21 mouse cellular contexts compared by ENCODE assay signal in the genomic region with DNA sequence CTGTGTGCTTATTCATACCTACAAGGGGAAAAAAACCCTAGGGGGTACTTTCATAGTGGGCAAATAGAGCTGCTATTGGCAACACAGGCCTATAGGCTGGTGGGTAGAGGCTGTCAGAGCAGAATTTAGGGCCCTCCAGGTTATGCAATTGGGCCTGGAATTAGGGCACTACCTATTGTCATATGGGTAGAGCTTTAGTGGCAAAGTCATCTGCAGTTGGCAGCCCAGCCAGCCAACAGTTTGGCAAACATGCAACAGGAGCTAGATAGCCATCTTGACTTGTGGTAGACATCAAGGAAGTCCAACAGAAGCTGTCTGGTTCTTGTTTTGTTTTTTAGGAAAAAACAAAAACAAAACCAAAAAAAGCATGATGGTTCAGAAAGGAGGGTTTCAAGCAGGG.
"Had no signal": no experiment of that assay in that cellular context is flagged by ENCODE, and none has a peak within 500 bp of the region (broad histone marks: within the 10 kb centered on the region; RNA-seq: fewer than 3 reads in every experiment).

No protein-coding gene starts in this region.

- DNase-seq: heart, postnatal 10 days; heart, postnatal 14 days; heart, postnatal 4 days; kidney, adult 11 months; kidney, adult 18-20 months; kidney, adult 2 months; kidney, adult 8-10 months; kidney, adult 9 months; kidney, postnatal 10 days; kidney, postnatal 14 days; kidney, postnatal 25 days; kidney, postnatal 36 days; kidney, postnatal 4 days; layer of hippocampus, adult 9-11 months; layer of hippocampus, postnatal 36 days had no signal

- ATAC-seq: hindbrain, embryonic 16.5 days; hindbrain, postnatal 0 days; inflammation-experienced regulatory T-cells, adult 6 months; intestine, embryonic 15.5 days; intestine, embryonic 16.5 days; intestine, postnatal 0 days had no signal
